Mouse (Mus musculus): ENCODE measurements around the gene Sptan1. TPM values are rescaled to one million over a fixed set of nuclear protein-coding genes. Genes with fewer than 3 reads are reported as not detected.

Gene Sptan1
- total and polyA plus RNA-seq, 3 experiments = 26.2 to 29.5 TPM; not detected in 1

DNA sequence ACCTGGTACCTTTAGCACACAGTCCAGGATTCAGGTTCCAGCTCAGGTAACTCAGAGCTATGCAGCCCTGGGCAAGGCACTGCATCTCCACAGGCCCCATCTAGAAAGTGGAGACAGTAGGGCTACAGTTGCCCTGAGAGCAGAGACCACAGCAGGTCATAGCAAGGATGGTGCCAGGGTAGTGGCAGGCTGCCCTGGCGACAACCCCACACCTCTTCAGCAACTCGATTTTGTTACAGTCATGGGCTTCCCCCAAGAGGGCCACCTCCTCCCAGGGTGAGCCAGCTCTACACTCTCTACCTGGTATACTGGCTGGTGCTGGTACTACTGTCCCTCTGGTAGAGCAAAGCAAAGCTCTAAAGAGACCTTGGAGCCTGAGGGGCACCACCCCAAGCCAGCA lies 72.4 kb downstream of the Sptan1 start:
- H3K36me3 ChIP-seq (ENCODE audit: control insufficient read depth in 1 of 2, insufficient read depth in 2 of 2, low read length in 2 of 2) = no peaks in the 10 kb centered on the region; a peak in 2 of 4 replicates
- H3K27me3 ChIP-seq (ENCODE audit: control insufficient read depth in 1 of 2, insufficient read depth in 2 of 2, low read length in 2 of 2) = no peaks in the 10 kb centered on the region
- H3K79me2 ChIP-seq (ENCODE audit: control insufficient read depth, insufficient read depth, low read length, poor library complexity) = no peaks in the 10 kb centered on the region
- no peaks in the 10 kb centered on the region for H3K9me3 ChIP-seq (replicated peaks; ENCODE audit: insufficient read depth, low read length)
- no peak for DNase-seq (ENCODE audit: low read depth, low spot score)
- no peak overlapping the region for H3K27ac ChIP-seq (ENCODE audit: control insufficient read depth, low read depth, low read length)
- no peak for TF ChIP-seq SMC3 (IDR thresholded peaks at IDR 0.05; ENCODE audit: low read depth, low read length)
- no peak for TF ChIP-seq TAL1 (IDR thresholded peaks at IDR 0.05; ENCODE audit: low read length)
- no peak for TF ChIP-seq MXI1 (IDR thresholded peaks at IDR 0.05; ENCODE audit: low read depth, low read length)
- TF ChIP-seq ZNF384 (IDR thresholded peaks at IDR 0.05; ENCODE audit: low read depth, low read length) = no peak
- no peak for TF ChIP-seq EP300 (IDR thresholded peaks at IDR 0.05; ENCODE audit: low read depth in 1 of 2, low read length in 2 of 2)
- TF ChIP-seq ZMIZ1 (IDR thresholded peaks at IDR 0.05; ENCODE audit: low read depth, low read length) = no peak
- no peak for TF ChIP-seq GABPA (IDR thresholded peaks at IDR 0.05; ENCODE audit: low read depth, low read length)
- TF ChIP-seq RAD21 (IDR thresholded peaks at IDR 0.05; ENCODE audit: low read depth, low read length) = no peak
- no peak for TF ChIP-seq NELFE (IDR thresholded peaks at IDR 0.05; ENCODE audit: low read depth, low read length)
- TF ChIP-seq RCOR1 (IDR thresholded peaks at IDR 0.05; ENCODE audit: low read depth, low read length) = no peak
- TF ChIP-seq MYB (IDR thresholded peaks at IDR 0.05; ENCODE audit: low read depth, low read length) = no peak
- no peak for TF ChIP-seq JUND (IDR thresholded peaks at IDR 0.05; ENCODE audit: low read depth, low read length)
- no peak for TF ChIP-seq CHD2 (IDR thresholded peaks at IDR 0.05; ENCODE audit: low read length)
- TF ChIP-seq BHLHE40 (IDR thresholded peaks at IDR 0.05; ENCODE audit: borderline replicate concordance, low read depth, low read length) = no peak
- TF ChIP-seq ETS1 (IDR thresholded peaks at IDR 0.05; ENCODE audit: low read depth, low read length) = no peak
- TF ChIP-seq POLR2AphosphoS2 (IDR thresholded peaks at IDR 0.05; ENCODE audit: low read length) = no peak
- H3K4me1 ChIP-seq (ENCODE audit: control insufficient read depth in 1 of 2, insufficient read depth in 2 of 2, low read length in 2 of 2) = no peaks in the 10 kb centered on the region
- H3K4me3 ChIP-seq (ENCODE audit: control insufficient read depth in 1 of 2, insufficient read depth in 1 of 2, low read depth in 2 of 2, low read length in 2 of 2) = no peak overlapping the region
- no peak overlapping the region for H3K9ac ChIP-seq (ENCODE audit: control insufficient read depth, low read depth, low read length, poor library complexity, severe bottlenecking)

DNA sequence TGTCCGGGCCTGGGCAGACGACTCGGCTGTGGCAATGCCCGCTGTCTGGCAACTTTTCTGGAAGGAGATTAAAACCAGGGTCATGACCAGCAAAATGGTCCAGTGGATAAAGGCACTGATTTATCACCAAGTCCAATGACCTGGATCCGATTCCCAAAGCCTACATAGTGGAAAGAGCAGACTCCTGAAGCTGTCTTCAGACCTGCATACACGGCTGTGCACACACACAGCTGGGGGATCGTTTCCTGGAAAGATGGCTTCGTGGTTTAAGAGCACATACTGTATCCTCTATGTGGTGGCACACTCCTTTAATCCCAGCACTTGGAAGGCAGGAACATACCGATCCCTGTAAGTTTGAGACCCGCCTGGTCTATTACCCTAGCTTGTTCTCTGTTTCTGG lies 73.0 kb downstream of the Sptan1 start:
- Histone ChIP-seq H3K9me3 (replicated peaks; ENCODE audit: insufficient read depth, low read length) (no peaks in the 10 kb centered on the region), H3K9ac (ENCODE audit: control insufficient read depth, low read depth, low read length, poor library complexity, severe bottlenecking) (no peak overlapping the region), H3K4me1 (ENCODE audit: control insufficient read depth in 1 of 2, insufficient read depth in 2 of 2, low read length in 2 of 2) (no peaks in the 10 kb centered on the region), H3K36me3 (ENCODE audit: control insufficient read depth in 1 of 2, insufficient read depth in 2 of 2, low read length in 2 of 2) (no peaks in the 10 kb centered on the region; a peak in 2 of 4 replicates), H3K4me3 (ENCODE audit: control insufficient read depth in 1 of 2, insufficient read depth in 1 of 2, low read depth in 2 of 2, low read length in 2 of 2) (no peak overlapping the region), H3K27me3 (ENCODE audit: control insufficient read depth in 1 of 2, insufficient read depth in 2 of 2, low read length in 2 of 2) (no peaks in the 10 kb centered on the region), H3K27ac (ENCODE audit: control insufficient read depth, low read depth, low read length) (no peak overlapping the region), H3K79me2 (ENCODE audit: control insufficient read depth, insufficient read depth, low read length, poor library complexity) (no peaks in the 10 kb centered on the region)
- DNase-seq (ENCODE audit: low read depth, low spot score) = no peak
- TF ChIP-seq E2F4 (IDR thresholded peaks at IDR 0.05; ENCODE audit: borderline replicate concordance, low read depth, low read length) (no peak), GATA1 (IDR thresholded peaks at IDR 0.05; ENCODE audit: low read depth, low read length) (no peak), RAD21 (IDR thresholded peaks at IDR 0.05; ENCODE audit: low read depth, low read length) (no peak), GABPA (IDR thresholded peaks at IDR 0.05; ENCODE audit: low read depth, low read length) (no peak), TBP (IDR thresholded peaks at IDR 0.05; ENCODE audit: low read depth, low read length) (no peak), USF2 (IDR thresholded peaks at IDR 0.05; ENCODE audit: borderline replicate concordance in 1 of 2, insufficient read depth in 1 of 2, low read depth in 1 of 2, low read length in 2 of 2) (no peak), ZMIZ1 (IDR thresholded peaks at IDR 0.05; ENCODE audit: low read depth, low read length) (no peak), ZNF384 (IDR thresholded peaks at IDR 0.05; ENCODE audit: low read depth, low read length) (no peak), MAZ (IDR thresholded peaks at IDR 0.05; ENCODE audit: low read depth, low read length) (no peak), KAT2A (conservative IDR thresholded peaks at IDR 0.05; ENCODE audit: low read depth, low read length) (no peak), POLR2A (IDR thresholded peaks at IDR 0.05; ENCODE audit: control insufficient read depth in 1 of 2, insufficient read depth in 1 of 2, low read depth in 1 of 2, low read length in 2 of 2, poor library complexity in 1 of 2) (no peak), CHD1 (IDR thresholded peaks at IDR 0.05; ENCODE audit: low read depth, low read length) (no peak), MAX (IDR thresholded peaks at IDR 0.05; ENCODE audit: low read length) (no peak)
